Mouse (Mus musculus): ENCODE data around the gene Ism1.

- no peak for TF ChIP-seq CTCF (IDR thresholded peaks at IDR 0.05; ENCODE audit: borderline replicate concordance, extremely low read depth, insufficient read depth, insufficient read length)
- no peak for TF ChIP-seq POLR2A (IDR thresholded peaks at IDR 0.05; ENCODE audit: borderline replicate concordance, extremely low read depth, insufficient read depth, insufficient read length, poor library complexity, severe bottlenecking)
Observed at GRCm38 (mm10) chr2:139724202-139724838, 46.3 kb downstream of the Ism1 start.

Data from brain, embryonic 14.5 days (tissue).